Mouse (Mus musculus) right cerebral cortex, postnatal 36 days (tissue): ENCODE data around the gene Zfp985.
"Not testable (repeated sequence)": the region's sequence is repeated elsewhere in the genome, so short reads cannot be mapped to it uniquely, and the experiment has no call there.

Source experiments
- DNase-seq, 2 experiments: peaks; one replicate each; pipeline ENCODE4 v3.0.0; 2022; ENCODE audit warnings: low spot score in 2 of 2, mixed read lengths in 1 of 2

Zfp985 gene

GRCm38 (mm10) chr4:147553071-147553470 lies at the start of gene Zfp985:
Gene Zfp985 (plus strand): TSS chr4:147553277.
- DNase-seq: not testable (repeated sequence)

- no peak for DNase-seq
Observed at GRCm38 (mm10) chr4:147509174-147509573, 43.9 kb upstream of the Zfp985 start.

- no peak for DNase-seq
Observed at GRCm38 (mm10) chr4:147518981-147519380, 34.1 kb upstream of the Zfp985 start.

GRCm38 (mm10) chr4:147520100-147520499 lies 33.0 kb upstream of the Zfp985 start:
- DNase-seq: no peak

GRCm38 (mm10) chr4:147525125-147525524 lies 28.0 kb upstream of the Zfp985 start:
- no peak for DNase-seq

- DNase-seq: no peak
Observed at GRCm38 (mm10) chr4:147530366-147530765, 22.7 kb upstream of the Zfp985 start.

GRCm38 (mm10) chr4:147535916-147536315 lies 17.2 kb upstream of the Zfp985 start:
- DNase-seq: not testable (repeated sequence)

GRCm38 (mm10) chr4:147537702-147538101 lies 15.4 kb upstream of the Zfp985 start:
- DNase-seq: no peak

- not testable (repeated sequence) for DNase-seq
Observed at GRCm38 (mm10) chr4:147539918-147540317, 13.2 kb upstream of the Zfp985 start, which contains the start of gene Gm16503. Gene Gm16503 (plus strand): TSS chr4:147540218.

- DNase-seq: no peak
Observed at GRCm38 (mm10) chr4:147541105-147541504, 12.0 kb upstream of the Zfp985 start.

GRCm38 (mm10) chr4:147554361-147554760 lies 1.3 kb downstream of the Zfp985 start:
- DNase-seq: not testable (repeated sequence)

GRCm38 (mm10) chr4:147556921-147557320 lies 3.8 kb downstream of the Zfp985 start:
- DNase-seq: not testable (repeated sequence)

- not testable (repeated sequence) for DNase-seq
Observed at GRCm38 (mm10) chr4:147558011-147558410, 4.9 kb downstream of the Zfp985 start.

GRCm38 (mm10) chr4:147559096-147559495 lies 6.0 kb downstream of the Zfp985 start:
- DNase-seq: not testable (repeated sequence)

- DNase-seq: no peak
Observed at GRCm38 (mm10) chr4:147565426-147566220, 12.5 kb downstream of the Zfp985 start.

- not testable (repeated sequence) for DNase-seq
Observed at GRCm38 (mm10) chr4:147571156-147571555, 18.1 kb downstream of the Zfp985 start.

- not testable (repeated sequence) for DNase-seq
Observed at GRCm38 (mm10) chr4:147579371-147579770, 26.3 kb downstream of the Zfp985 start.

GRCm38 (mm10) chr4:147586511-147587473 lies 33.7 kb downstream of the Zfp985 start:
- DNase-seq: no peak

GRCm38 (mm10) chr4:147594630-147595029 lies 41.6 kb downstream of the Zfp985 start:
- DNase-seq: not testable (repeated sequence)

GRCm38 (mm10) chr4:147597685-147598084 lies 44.6 kb downstream of the Zfp985 start:
- no peak for DNase-seq

- DNase-seq: no peak
Observed at GRCm38 (mm10) chr4:147598831-147599230, 45.8 kb downstream of the Zfp985 start.

GRCm38 (mm10) chr4:147601881-147602280 lies 48.8 kb downstream of the Zfp985 start:
- no peak for DNase-seq
